Mouse (Mus musculus) T-cell, adult 2 months (primary cell): Measurements from ENCODE around the gene Trabd.

ENCODE experiments used
- DNase-seq: peaks from one replicate; pipeline ENCODE4 v3.0.0; 2022; ENCODE audit warnings: low spot score

The Trabd gene

GRCm38 (mm10) chr15:89127364-89127940 lies 52.5 kb downstream of the Trabd start:
- no peak for DNase-seq

GRCm38 (mm10) chr15:89128382-89129350 lies 53.7 kb downstream of the Trabd start, which contains the start of gene Hdac10:
Gene Hdac10 (minus strand): TSS chr15:89128700.
- DNase-seq, result peak; percentile 80

GRCm38 (mm10) chr15:89130245-89130644 lies 55.3 kb downstream of the Trabd start:
- no peak for DNase-seq

- DNase-seq, result peak; percentile 90
Observed at GRCm38 (mm10) chr15:89131316-89131715, 56.4 kb downstream of the Trabd start.
